Mouse (Mus musculus) right cerebral cortex, adult 2 months (tissue): ENCODE measurements around the gene H2-M10.3.
A peak's percentile ranks its signal among the peaks of the same experiment; 100 is the strongest.
"Not testable (repeated sequence)": the region's sequence is repeated elsewhere in the genome, so short reads cannot be mapped to it uniquely, and the experiment has no call there.

Experiments
- DNase-seq, 2 experiments: peaks; one replicate each; pipeline ENCODE4 v3.0.0; 2021 to 2022; ENCODE audit warnings: low spot score in 2 of 2

H2-M10.3 gene

GRCm38 (mm10) chr17:36368317-36368716 is at the start of gene H2-M10.3:
Gene H2-M10.3 (minus strand): TSS chr17:36368417.
- not testable (repeated sequence) for DNase-seq

GRCm38 (mm10) chr17:36417416-36417815 is 49.2 kb upstream of the H2-M10.3 start:
- DNase-seq = no peak

- no peak for DNase-seq
Observed at GRCm38 (mm10) chr17:36415407-36415806, 47.2 kb upstream of the H2-M10.3 start.

- DNase-seq = no peak
Observed at GRCm38 (mm10) chr17:36414361-36414760, 46.1 kb upstream of the H2-M10.3 start.

GRCm38 (mm10) chr17:36389907-36390306 is 21.7 kb upstream of the H2-M10.3 start:
- DNase-seq = no peak

- not testable (repeated sequence) for DNase-seq
Observed at GRCm38 (mm10) chr17:36362404-36362803, 5.8 kb downstream of the H2-M10.3 start.

- DNase-seq = peak; percentile 72
Observed at GRCm38 (mm10) chr17:36357512-36357911, 10.7 kb downstream of the H2-M10.3 start.

- no peak for DNase-seq
Observed at GRCm38 (mm10) chr17:36355763-36356162, 12.5 kb downstream of the H2-M10.3 start.

GRCm38 (mm10) chr17:36355343-36355742 is 12.9 kb downstream of the H2-M10.3 start:
- peak; percentile 65 to 71 for DNase-seq

- no peak for DNase-seq
Observed at GRCm38 (mm10) chr17:36326055-36326454, 42.2 kb downstream of the H2-M10.3 start, which contains the start of gene H2-M10.1. Gene H2-M10.1 (minus strand): TSS chr17:36326155.

GRCm38 (mm10) chr17:36315689-36316253 is 52.4 kb downstream of the H2-M10.3 start:
- DNase-seq = no peak

- peak; percentile 76 to 84 for DNase-seq
Observed at GRCm38 (mm10) chr17:36315041-36315688, 53.1 kb downstream of the H2-M10.3 start.
